Mouse (Mus musculus): ENCODE results near the gene Dusp6.
A peak's percentile ranks its signal among the peaks of the same experiment; 100 is the strongest.

Dusp6 gene

DNA sequence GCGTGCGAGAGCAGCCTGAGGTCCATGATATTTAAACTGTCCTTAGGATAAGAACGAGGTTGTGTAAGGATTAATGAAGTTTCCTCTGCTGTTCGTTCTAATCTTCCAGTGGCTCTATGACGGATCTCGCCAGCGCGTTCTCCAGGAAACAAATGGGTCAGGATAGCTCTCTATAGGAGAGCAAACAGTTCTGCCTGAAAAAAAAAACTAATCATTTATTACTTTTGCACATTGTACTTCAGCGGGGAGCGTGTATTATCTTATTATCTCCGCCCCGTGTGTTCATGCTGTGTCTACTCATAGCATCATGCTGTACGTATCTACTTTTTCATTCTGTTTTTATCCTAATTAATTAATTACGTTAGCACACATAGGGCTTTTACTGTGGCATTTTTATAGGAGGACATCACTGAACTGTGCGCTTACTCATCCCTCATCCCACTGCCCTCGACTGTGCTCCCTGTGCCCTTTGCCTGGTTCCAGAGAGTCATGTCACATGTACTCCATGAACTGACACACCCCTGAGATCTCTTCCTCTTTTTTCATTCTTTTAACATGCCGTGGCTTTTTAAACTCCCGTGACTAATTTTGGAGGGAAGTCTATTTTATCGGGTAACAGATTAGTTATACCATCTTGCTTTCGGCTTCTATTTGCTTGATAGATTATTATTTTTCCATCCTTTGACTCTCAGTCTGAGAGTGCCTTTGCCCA is 16.1 kb upstream of the Dusp6 start:
- no peak for DNase-seq

DNA sequence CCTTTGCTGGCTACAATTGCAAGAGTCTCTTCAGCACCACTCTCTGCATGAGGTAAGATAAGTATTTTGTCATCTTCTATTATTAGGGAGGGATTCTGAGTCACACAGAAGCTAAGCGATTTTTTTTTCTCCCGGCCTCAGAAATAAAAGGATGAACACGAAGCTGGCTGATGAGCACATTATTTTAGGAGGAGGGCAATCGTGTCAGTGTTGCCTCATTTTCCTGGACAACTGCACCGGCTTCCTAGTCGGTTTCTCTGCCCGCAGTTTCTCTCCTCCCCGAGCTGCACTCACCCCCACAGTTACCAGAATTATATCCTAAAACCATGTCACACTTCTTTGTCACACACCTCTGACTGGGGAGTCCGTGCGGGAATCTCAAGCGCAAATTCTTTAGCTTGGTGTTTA is 12.2 kb upstream of the Dusp6 start:
- DNase-seq, result no peak

DNA sequence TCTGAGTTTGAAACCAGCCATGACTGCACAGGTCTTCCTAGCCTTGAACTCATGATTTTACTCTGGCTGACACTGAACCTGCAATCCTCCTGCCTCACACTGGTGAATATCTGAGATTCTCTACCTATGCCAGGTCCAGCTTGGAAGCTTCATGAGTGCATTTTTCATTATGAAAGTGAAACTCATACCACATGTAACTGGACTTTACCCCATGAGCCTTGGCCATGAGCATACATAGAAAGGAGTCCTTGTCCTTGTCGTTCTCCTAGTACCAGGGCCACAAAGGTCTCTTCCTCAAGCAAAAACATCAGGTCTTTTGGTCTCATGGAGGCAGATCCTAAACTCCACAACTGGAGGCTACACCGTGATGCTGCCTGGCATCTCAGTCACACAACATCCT is 9.6 kb upstream of the Dusp6 start:
- DNase-seq, result no peak

DNA sequence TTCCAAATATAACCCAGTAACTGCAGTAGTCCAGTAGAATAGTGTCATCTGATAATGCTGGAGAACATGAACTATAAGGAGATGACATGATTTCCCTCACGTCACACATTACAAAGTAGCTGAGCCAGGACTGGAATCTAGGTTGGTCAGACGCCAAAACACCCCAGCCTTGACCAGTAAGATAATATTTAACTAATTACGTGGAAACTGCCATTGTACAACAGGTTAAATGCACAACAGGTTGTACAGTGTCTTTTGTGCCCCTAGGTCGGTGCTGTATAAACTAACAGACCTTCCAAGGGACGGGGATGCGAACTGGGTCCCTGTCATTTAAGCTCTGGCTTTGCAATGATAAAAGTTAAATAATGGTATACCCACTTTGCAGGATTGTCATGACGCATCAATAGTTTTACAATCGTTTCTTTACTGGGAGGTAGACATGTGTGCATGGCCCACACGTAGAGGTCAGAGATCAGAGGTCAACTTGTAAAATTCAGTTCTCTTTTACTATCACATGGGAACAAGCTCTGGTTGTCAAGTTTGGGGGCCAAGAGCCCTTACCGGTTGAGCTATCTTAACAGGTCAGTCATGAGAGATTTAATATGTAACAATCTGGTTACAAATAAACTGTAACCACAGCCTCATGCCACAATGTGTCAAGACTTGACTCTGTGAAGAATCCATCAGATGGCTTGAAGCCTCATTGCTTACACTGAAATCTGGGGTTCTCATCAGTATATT is 7.0 kb upstream of the Dusp6 start:
- DNase-seq, result no peak

DNA sequence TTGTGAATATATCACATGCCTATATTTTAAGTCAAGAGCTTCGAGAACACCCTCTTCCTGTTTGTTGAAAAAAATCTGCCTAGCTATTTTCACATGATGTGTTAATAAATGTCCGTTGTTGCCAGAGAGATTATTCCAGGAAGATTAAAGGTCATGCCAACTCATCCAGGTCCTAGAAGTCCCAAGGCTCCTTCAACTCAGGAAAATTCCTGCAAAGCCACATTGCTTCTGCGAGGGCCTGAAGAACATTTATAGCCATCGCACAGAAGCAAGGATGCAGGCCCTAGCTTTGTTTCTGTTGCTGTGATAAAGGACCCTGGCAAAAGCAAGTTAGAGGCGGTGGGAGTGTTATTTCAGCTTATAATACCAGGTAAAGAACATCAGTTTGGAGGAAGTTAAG is 5.5 kb upstream of the Dusp6 start:
- DNase-seq, result no peak

DNA sequence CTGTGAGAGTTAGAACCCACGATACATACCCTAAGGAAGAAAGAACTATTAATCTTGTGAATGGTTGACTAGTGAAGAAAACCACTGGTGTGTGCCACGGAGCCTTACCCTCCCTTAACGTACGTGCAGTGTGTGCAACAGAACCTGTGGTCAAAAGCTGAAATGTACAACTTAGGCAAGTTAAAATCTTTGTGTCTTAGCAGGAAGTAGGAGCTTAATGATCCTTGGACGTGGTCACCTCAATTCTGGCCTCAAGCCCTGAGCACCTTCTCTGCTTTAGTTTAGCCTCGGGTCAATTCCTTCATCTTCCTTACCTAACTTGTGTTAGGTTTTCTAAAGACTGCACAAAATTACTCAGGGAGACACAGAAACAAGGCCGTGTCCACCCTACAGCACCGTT is 3.2 kb upstream of the Dusp6 start:
- DNase-seq, result no peak

DNA sequence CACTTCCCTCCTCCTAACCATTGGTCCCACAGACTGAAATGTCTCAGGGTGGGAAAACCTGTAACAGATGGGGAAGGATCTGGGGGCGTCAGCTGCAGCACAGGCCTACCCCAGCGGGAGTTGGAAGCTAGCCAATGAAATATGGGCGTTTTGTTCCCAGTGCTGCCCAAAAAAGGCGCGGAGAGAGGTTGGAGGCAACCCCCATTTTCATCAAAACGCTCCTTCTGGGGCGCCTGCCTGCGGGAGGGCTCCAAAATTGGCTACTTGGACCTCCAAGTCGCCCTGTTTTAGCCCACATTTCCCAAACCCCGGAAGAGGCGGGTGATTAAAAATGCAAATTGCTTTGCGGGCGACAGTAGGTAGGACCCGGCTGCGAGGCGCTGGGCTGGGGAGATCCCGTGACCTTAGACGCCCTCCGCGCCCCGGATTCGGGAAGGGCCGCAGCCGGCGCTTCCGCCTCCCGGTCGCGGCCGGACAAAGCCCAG is 1.8 kb upstream of the Dusp6 start:
- no peak for DNase-seq

DNA sequence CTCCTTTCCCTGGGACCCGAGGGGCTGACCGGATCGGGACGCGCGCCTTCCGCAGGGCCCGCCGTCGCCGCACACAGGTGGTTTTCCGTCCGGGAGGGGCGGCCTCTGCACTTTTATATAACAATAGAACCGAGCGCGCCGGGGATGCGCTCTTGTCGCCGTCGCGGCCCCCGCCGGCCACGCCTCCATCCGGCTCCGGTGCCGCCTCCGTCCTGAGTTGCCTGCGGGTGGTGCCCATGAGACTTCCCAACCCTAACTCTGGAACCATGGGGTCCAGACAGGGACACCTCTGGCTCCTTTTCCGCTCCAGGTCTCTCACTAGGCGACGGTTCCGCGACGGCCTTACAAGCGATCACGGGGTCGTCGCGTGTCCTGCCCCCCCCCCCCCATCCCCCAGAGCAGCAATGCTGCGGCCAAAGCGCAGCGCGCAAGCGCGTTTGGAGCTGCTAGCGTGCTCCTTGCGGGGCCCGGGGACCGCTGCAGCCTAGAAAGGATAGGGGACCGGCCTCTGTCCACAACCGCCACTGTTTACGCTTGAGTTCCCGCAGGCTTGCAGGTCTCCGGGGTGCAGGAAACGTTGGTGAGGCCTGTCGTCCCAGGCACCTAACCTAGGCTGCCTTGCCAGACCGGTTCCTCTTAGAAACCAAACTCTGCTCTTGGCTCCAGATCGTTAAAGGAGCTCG is 1.3 kb upstream of the Dusp6 start:
- DNase-seq, result peak; percentile 92

DNA sequence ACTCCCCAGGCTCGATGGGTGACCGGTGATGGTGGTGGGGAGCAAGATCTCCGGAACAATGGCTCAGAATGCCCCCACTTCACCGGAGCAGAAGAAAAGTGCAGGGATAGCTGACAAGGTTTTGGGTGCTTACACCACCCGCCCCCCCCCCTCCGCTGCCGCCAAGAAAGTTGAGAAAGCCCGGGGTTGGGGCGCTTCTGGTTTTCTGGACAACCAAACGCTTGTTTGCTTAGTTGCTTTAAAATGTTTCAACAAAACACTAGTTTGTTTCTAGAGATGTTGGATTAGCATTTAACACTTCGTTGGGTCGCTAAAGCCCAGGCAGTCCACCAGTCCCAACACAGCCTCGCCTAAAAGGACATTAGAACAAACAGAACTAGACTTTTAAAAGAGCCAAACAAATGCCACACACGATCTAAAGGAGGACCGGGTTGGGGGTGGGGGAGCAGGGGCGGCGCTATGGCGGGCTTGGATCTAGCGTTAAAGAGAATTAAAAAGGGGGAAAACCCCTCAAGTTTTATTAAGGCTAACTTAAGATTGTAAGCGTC is 638 bp upstream of the Dusp6 start:
- DNase-seq, result no peak

DNA sequence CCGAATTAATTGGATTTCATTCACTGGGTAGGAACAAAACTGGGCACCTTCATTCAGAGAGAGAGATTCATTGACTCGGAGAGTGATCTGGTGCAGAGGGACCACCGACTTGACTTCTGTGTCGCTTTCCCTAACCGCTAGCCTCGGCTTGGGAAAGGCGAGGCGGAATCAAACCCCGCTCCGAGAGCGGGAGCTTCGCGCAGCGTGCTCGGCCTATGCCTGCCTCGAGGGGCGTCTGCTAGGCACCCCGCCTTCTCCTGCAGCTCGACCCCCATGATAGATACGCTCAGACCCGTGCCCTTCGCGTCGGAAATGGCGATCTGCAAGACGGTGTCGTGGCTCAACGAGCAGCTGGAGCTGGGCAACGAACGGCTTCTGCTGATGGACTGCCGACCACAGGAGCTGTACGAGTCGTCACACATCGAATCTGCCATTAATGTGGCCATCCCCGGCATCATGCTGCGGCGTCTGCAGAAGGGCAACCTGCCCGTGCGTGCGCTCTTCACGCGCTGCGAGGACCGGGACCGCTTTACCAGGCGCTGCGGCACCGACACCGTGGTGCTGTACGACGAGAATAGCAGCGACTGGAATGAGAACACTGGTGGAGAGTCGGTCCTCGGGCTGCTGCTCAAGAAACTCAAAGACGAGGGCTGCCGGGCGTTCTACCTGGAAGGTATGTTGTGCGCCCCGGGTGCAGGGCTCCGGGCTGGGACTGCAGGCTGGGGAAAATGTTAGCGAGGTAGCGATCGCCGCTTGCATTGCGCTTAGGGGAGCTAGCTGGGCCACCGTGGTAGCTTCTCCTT is 589 bp downstream of the Dusp6 start:
- DNase-seq, result peak; percentile 70

DNA sequence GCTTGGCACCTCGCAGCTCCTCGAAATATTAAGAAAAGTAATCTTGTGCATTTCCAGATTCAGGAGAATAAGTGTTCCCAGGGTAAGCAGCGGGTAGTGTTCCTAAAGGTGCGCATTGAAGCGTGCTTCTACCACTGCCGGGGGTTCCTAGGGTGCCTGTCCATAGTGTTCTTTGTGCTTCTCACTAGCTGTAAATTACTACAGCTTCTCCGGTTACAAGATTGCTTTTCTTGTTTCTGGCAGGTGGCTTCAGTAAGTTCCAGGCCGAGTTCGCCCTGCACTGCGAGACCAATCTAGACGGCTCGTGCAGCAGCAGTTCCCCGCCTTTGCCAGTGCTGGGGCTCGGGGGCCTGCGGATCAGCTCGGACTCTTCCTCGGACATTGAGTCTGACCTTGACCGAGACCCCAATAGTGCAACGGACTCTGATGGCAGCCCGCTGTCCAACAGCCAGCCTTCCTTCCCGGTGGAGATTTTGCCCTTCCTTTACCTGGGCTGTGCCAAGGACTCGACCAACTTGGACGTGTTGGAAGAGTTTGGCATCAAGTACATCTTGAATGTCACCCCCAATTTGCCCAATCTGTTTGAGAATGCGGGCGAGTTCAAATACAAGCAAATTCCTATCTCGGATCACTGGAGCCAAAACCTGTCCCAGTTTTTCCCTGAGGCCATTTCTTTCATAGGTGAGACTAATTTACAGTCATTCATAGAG is 1.4 kb downstream of the Dusp6 start:
- peak; percentile 52 for DNase-seq

DNA sequence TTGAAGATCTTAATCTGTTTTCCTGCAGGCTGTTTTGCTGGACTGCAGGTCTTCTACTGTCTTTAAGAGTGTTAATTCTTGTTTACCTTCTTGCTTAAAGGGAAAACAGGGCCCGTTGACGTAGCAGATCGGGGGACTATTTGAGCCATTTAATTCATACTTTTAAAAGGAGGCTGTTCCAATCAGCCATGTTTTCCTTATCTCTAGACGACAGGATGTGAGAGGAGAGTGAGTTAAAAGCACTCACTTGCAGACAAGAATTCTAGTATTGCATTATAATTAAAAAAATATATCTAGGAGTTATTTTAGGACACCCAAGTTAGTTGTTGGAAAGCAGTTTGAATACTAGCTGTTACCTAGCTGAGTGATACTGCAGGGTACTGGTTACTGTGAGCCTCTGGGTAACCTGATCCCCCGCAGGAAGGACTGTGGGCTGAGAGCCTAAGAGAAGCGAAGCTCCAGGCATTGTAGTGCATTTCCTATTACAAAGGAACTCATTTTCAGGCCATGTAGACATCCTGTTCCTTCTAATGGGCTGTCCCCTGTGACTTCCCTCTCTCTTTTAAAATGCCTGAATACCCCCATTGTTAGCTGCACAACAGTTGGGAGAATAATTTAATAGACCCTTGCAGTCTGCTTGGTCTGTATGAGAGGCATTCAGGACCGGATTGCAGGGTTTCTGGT is 2.1 kb downstream of the Dusp6 start:
- no peak for DNase-seq

DNA sequence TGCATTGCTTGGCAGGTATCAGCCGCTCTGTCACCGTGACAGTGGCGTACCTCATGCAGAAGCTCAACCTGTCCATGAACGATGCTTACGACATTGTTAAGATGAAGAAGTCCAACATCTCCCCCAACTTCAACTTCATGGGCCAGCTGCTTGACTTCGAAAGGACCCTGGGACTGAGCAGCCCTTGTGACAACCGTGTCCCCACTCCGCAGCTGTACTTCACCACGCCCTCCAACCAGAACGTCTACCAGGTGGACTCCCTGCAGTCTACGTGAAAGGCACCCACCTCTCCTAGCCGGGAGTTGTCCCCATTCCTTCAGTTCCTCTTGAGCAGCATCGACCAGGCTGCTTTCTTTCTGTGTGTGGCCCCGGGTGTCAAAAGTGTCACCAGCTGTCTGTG is 3.0 kb downstream of the Dusp6 start:
- no peak for DNase-seq

DNA sequence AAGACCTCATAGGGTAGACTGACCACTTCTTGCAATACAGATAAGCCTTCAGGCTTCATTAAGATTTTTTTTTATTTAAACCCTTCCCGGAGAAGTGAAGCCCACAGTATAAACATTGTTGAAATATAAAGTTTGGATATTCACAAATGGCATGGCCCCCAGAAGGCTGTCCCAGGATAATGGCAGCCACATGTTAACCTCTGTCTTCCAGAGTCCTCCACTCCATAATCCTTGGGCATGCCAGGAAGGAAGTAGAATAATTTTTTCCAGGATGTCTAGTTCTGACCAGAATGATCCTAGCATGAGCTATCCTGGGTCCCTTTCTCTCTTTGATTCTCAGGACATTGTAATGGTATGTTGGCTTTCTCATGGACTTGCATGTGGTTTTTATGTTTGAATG is 4.6 kb downstream of the Dusp6 start:
- DNase-seq, result no peak

DNA sequence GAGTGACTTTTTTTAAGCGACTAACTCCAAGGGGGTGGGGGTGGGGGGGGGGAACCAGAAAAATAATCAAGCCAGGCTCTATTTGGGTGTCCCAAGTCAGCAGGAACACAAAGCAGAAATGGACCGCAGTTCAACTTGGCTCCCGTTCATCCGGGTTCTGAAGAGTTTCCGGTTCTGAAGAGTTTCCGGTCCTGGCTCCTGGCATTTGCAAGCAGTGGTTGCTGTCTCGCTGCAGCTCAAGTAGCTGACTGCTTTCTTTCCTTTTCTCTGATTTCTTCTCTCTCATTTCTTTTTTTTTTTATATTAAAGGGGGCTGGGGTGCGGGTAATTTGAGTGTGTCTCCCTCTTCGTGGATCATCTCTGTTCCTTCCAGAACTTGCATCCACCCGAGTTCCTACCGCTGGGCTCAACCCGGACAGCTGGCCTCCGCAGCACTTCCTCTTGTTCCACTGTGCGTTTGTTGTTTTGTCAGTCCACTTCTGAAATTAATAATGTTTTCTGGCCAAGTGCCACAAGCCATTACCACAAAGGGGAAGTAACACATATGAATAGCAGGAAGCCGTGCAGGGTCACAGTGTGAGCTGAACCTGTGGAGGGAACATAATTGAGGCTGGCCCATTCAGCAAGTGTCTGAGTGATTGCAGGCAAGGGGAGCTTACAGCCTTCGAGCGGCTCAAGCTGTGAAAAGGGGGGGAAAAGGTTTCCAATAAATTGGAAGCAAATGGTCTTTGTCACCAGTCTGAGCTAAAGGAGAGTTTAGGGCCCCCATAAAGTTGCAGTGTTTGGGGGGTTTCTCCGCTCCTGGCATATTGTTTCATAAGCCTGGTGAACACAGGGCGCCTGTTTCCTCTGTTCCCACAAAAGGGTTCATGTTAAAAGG is 5.6 kb downstream of the Dusp6 start:
- DNase-seq, result peak; percentile 33

DNA sequence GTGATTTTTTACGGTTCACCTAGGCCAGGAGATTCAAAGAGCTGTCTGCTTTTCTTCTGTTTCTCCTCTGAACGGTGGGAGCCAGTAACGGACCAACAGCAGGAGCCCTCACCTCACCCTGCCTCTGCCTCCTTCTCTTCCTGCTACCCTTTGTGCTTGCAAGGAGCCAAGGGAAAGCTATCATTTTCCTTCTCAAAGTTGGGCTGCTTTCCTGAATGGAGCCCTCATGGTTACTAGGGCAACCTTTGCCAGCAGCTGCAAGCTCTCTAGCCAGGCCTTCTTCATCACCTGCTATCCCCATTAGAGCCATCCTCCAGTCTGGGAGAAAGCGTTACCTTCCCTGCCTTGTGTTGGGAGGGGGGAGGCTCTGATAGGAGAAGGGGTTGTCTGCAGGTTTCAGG is 6.3 kb downstream of the Dusp6 start:
- no peak for DNase-seq

DNA sequence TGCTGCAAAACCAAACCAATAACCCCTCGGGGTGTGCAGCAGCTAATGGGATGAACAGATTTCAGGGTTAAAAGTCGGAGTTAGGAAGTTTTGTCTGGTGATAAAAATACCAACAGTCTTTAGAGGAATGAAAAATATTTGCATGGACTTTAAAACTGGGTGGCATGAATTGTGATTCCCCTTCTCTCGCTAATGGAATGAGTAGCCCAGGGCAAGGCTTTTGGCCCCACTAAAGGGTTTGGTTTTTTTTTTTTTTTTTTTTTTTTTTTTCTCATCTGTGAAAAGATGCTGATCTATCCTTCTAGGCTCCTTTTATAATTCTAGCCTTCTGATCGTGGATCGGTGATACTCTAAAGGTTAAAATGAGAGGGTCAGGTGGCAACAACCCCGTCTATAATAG is 6.7 kb downstream of the Dusp6 start:
- no peak for DNase-seq

DNA sequence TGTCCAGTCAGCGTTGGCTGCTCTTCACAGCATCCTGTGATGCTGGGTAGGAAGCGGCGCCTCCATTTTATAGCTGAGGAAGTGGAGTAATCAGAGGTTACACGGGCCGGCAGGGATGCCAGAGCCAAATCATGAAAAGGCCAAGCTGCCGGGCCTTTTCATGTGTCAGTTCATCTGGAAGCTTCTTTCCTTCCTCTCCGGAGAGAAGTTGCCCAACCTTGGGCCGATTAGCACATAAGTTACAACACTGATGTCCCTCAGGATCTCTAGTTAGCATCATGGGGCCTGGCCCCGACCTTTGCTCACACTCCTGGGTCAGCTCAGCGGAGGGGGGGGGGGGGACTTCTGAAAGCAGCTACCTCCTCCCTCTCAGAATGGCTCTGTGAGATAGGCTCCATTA is 7.4 kb downstream of the Dusp6 start:
- DNase-seq, result no peak

DNA sequence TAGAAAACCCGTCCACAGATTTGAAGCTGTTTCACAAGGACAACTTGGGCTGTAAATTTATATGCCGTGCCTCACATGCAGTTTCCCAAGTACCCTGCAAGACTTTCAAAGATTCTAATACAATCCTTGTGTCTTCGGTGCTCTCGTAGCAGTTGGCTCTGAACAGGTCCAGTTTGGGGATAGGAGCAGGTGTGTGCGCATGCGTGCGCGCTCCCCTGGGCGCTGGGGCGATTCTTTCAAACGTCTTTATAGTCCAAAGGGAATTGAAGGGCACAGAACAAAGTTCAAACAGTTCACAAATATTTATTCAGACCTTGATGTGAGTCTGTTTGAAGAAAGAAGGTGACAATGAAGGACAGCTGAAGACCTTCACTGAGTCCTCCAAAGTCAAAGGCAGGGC is 8.0 kb downstream of the Dusp6 start:
- no peak for DNase-seq

DNA sequence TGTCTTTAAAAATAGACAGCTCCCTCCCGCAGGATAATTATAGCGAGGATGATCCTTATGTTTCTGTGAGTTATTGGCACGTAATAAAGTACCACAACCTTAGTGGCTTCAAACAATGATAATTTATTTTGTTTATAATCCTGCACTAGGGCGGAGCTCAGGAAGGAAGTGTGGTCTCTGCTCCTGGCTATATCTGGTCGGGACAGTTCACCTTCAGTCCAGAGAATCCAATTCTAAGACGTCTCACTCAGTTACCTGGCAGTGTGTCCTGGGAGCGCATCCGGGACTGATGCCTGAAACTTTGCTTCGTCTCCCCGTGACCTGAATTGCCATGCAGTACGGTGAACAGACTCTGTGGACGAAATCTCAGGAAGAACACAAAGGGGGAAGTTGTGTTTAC is 10.0 kb downstream of the Dusp6 start:
- no peak for DNase-seq

DNA sequence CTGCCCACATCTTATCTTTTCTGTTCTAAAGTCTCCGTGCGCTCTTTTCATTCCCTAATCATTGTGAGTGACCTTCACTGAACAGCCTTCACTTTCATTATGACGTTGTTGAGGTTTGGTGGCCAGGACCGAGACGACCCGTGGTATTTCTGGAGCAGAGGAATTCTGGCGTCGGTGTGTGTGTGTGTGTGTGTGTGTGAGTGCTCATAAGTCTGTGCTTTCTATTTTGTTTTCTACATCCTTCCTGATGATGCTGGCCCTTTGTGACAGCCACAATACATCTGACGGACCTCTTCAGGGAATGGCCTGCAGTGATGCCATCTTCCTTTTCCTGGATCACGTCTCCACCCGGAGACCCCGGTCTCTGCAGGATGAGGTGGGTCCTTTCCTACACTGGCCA is 11.6 kb downstream of the Dusp6 start:
- no peak for DNase-seq
